Mouse (Mus musculus): ENCODE measurements around the gene Mien1.
A peak's percentile ranks its signal among the peaks of the same experiment; 100 is the strongest.

Gene Mien1

GRCm38 (mm10) chr11:98438331-98439158, at the start of gene Mien1:
Mien1 (minus strand) TSS chr11:98438991.
- peak; percentile 99 for DNase-seq

- DNase-seq, result no peak
Observed at GRCm38 (mm10) chr11:98487526-98488040, 48.8 kb upstream of the Mien1 start.

GRCm38 (mm10) chr11:98485749-98486148, 47.0 kb upstream of the Mien1 start:
- DNase-seq, result no peak

- DNase-seq, result no peak
Observed at GRCm38 (mm10) chr11:98482067-98482466, 43.3 kb upstream of the Mien1 start.

GRCm38 (mm10) chr11:98481231-98481630, 42.4 kb upstream of the Mien1 start:
- DNase-seq, result no peak

GRCm38 (mm10) chr11:98479940-98480497, 41.2 kb upstream of the Mien1 start:
- no peak for DNase-seq

GRCm38 (mm10) chr11:98479026-98479939, 40.5 kb upstream of the Mien1 start:
- peak; percentile 26 to 27 for DNase-seq

- no peak for DNase-seq
Observed at GRCm38 (mm10) chr11:98477011-98477701, 38.4 kb upstream of the Mien1 start.

- no peak for DNase-seq
Observed at GRCm38 (mm10) chr11:98476434-98476807, 37.6 kb upstream of the Mien1 start.

- DNase-seq, result no peak
Observed at GRCm38 (mm10) chr11:98475630-98476433, 37.0 kb upstream of the Mien1 start.

GRCm38 (mm10) chr11:98474967-98475366, 36.2 kb upstream of the Mien1 start:
- no peak for DNase-seq

GRCm38 (mm10) chr11:98473916-98474479, 35.2 kb upstream of the Mien1 start:
- DNase-seq, result no peak

GRCm38 (mm10) chr11:98472696-98473095, 33.9 kb upstream of the Mien1 start:
- no peak for DNase-seq

GRCm38 (mm10) chr11:98470795-98471194, 32.0 kb upstream of the Mien1 start:
- DNase-seq, result no peak

GRCm38 (mm10) chr11:98469761-98470714, 31.2 kb upstream of the Mien1 start:
- DNase-seq, result no peak

GRCm38 (mm10) chr11:98464516-98464915, 25.7 kb upstream of the Mien1 start:
- DNase-seq, result no peak

- DNase-seq, result no peak
Observed at GRCm38 (mm10) chr11:98463911-98464310, 25.1 kb upstream of the Mien1 start.

- DNase-seq, result no peak
Observed at GRCm38 (mm10) chr11:98462255-98462654, 23.5 kb upstream of the Mien1 start.

- no peak for DNase-seq
Observed at GRCm38 (mm10) chr11:98461109-98461720, 22.4 kb upstream of the Mien1 start.

GRCm38 (mm10) chr11:98459860-98460259, 21.1 kb upstream of the Mien1 start:
- DNase-seq, result no peak

All from cerebellum, postnatal 14 days (tissue).